Mouse (Mus musculus) macrophage (primary cell): ENCODE measurements around the gene Fam57b. TPM values are rescaled to one million over a fixed set of nuclear protein-coding genes. Genes with fewer than 3 reads are reported as not detected.

Source experiments
- H3K27ac ChIP-seq: fragments of 350-480 bp; formaldehyde crosslinking; 2 replicates; pipeline ENCODE4 v1.9.0; 2021
- H3K36me3 ChIP-seq: fragments of 350-480 bp; formaldehyde crosslinking; 2 replicates; pipeline ENCODE4 v1.9.0; 2021; ENCODE audit errors: inconsistent target
- H3K4me3 ChIP-seq: fragments of 350-480 bp; formaldehyde crosslinking; 2 replicates; pipeline ENCODE4 v1.9.0; 2021; ENCODE audit errors: inconsistent target
- H3K79me2 ChIP-seq: fragments of 350-480 bp; formaldehyde crosslinking; 2 replicates; pipeline ENCODE4 v1.9.0; 2021; ENCODE audit errors: inconsistent target
- WGBS: methylation state at CpG from one replicate; pipeline ENCODE4 v1.1.7; 2026; ENCODE audit warnings: inconsistent platforms; ENCODE audit not compliant: missing documents; 5-methylcytosine and 5-hydroxymethylcytosine counted together
- polyA plus RNA-seq: library from polyadenylated mRNA; stranded (reverse); fragments of 250-400 nt; gene quantifications from 3 replicates; pipeline ENCODE4 v1.2.4, GENCODE M21; 2018; ENCODE audit warnings: inconsistent platforms

Fam57b gene
- polyA plus RNA-seq, 1 experiment from 2014 or later = 0.17 TPM

DNA sequence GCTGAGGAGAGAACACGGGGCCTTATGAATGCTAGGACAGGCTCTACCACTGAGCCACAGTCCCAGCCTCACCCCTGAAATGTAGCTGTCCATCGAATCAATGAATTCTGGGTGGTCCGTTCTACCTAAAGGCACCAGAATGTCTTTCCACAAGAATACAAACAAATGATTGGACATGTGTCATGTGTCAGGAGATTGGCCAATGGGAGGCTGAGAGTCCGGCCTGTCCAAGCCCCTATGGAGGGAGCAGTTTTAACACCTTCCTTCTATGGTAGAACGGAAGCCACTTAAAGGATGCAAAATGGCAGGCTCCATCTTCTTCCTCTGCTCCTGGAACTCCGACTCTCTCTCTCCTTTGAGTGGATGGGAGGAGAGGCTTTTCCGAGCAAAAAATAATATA, 20.1 kb downstream of the Fam57b start:
- H3K36me3 ChIP-seq = no peaks in the 10 kb centered on the region
- 91% methylated on average over 7 of the region's 7 CpGs for WGBS

DNA sequence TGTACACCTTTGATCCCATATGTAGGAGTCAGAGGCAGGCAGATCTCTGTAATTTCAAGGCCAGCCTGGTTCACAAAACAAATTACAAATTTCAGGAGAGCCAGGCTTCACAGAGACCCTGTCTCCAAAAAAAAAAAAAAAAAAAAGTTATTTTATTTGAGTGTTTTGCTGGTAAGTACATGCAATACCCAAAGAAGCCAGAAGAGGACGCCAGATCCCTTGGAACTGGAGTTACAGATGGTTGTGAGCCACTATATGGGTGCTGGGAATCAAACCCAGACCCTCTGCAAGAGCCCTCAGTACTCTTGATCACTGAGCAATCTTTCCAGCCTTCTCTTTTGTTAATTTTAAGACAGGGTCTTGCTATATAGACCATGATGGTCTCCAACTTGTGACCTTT, 21.4 kb downstream of the Fam57b start:
- Histone ChIP-seq H3K27ac (no peak overlapping the region), H3K36me3 (no peaks in the 10 kb centered on the region)
- WGBS = 44% methylated on average over 1 of the region's 1 CpGs

More for the DNA sequence above, 20.1 kb downstream of the Fam57b start:
- H3K27ac ChIP-seq = no peak overlapping the region
- H3K4me3 ChIP-seq = no peak overlapping the region
- H3K79me2 ChIP-seq = no peaks in the 10 kb centered on the region

DNA sequence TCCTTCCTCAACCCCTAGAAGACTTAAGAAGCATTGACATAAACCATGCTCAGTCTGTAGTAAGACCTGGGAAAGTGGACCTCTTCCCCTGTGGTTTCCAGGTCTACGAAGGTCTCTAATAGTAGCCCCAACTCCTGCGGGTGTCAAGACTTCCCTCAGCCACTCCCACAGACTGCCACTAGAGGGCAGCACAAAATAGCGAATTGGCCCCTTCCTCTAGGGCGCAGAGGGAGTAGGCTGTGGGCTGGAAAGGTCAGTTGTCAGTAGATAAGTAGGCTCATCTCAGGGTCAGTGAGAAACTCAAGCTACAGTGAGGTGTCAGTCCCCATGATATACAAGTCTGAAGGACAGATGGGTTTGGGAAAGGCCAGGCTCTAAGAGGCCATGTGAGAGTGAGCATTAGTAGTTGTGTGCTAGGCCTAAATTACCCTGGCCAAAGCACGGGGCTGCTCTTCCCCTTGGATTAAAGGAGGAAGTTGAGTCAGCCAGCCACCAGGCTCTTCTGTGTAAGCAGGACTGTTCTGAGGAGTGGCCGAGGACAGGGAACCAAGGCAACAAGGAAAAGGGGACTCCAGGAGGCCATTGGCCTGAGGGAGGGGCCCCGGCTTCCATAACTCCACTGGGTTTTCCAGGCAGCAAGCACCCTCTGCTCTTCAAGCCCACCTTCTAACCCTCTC, 24.5 kb downstream of the Fam57b start:
- H3K27ac ChIP-seq = peak overlapping the region; percentile 64
- 16% methylated on average over 7 of the region's 7 CpGs for WGBS
- H3K36me3 ChIP-seq = no peaks in the 10 kb centered on the region
- no peaks in the 10 kb centered on the region for H3K79me2 ChIP-seq
- no peak overlapping the region for H3K4me3 ChIP-seq

More for the DNA sequence above, 21.4 kb downstream of the Fam57b start:
- Histone ChIP-seq H3K4me3 (no peak overlapping the region), H3K79me2 (no peaks in the 10 kb centered on the region)

DNA sequence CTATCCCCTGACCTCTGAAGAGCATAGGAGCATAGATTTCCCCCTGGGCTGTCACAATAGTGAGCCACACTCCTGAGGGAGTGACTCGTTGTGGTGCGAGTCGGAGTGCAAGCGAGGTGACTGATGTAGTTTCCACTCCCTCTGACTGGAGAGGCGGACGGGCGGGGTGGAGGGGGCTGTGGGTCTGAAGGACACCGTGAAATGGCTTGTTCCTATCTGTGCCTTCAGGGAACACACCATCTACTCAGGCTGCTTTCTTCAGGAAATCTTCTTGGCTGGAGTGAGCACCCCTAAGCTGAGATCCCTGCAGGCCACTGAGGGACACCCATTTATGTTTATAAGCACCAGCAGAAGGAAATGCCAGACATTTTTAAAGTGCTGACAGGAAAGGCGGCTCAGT, 25.3 kb downstream of the Fam57b start:
- Histone ChIP-seq H3K4me3 (no peak overlapping the region), H3K79me2 (no peaks in the 10 kb centered on the region), H3K27ac (peak overlapping the region; percentile 64), H3K36me3 (no peaks in the 10 kb centered on the region)
- WGBS = 82% methylated on average over 6 of the region's 9 CpGs

DNA sequence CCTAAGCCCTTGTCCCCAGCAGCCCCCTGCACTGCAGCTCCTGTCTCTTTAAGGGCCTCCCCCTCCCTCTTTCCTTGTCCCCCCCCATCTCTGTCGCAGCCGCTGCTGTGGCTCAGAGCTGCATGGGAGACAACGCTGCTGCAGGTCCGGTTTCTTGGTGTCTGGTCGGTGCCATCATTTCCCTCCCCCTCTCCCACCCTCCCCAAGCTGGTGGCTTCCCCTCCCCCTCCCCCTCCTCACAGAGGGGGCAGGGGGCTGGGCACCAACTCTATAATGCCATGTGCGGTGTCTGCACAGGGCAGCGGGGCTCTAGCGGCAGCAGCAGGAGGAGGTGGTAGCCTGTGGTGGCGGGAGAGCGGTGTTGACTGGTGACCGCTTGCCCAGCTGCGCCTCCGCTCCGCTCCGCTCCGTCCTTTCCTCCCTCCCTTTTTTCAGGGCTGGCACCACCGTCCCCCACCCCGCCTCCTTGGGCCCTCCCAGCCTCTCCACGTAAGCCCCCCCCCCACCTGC, 25.8 kb downstream of the Fam57b start:
- Histone ChIP-seq H3K79me2 (no peaks in the 10 kb centered on the region), H3K27ac (no peak overlapping the region), H3K4me3 (no peak overlapping the region), H3K36me3 (no peaks in the 10 kb centered on the region)
- 6% methylated on average over 14 of the region's 19 CpGs for WGBS

DNA sequence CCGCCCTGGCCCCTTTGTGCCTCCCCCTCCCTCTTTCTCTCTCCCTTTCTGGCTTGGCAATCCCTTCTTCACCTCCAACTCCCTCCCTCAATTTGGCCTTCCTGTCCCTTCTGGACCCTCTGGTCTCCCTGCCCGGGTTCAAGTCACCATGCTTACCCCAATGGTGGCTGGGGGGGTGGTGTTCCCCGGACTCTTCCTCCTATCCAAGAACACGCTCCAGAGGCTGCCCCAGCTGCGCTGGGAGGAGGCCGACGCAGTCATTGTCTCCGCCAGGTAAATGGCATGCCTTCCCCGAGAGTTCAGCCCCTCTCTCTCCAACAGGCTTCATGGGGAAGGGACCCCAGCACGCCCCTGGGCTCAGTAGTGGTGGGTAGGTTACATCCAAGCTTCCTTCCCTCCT, 26.5 kb downstream of the Fam57b start:
- H3K4me3 ChIP-seq = no peak overlapping the region
- H3K79me2 ChIP-seq = no peaks in the 10 kb centered on the region
- WGBS = 41% methylated on average over 9 of the region's 10 CpGs
- no peak overlapping the region for H3K27ac ChIP-seq
- no peaks in the 10 kb centered on the region for H3K36me3 ChIP-seq

DNA sequence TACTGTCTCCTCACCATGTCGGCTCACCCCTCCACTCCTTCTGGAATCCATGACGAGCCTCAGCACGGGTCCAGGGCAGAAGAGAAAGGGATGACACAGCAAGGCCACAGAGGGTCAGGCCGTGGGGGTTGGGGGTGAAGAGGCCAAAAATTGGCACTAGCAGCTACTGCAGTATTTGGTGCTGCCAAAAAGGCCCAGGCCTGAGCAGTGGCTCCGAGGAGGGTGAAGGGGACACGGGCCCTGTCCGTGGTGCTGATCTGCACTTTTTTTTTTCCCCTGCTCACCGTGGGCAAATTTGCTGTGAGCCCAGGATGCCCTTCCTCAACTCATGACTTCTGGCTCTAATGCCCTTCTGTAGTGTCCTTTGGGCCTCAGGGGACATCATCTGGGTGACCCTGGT, 27.9 kb downstream of the Fam57b start:
- Histone ChIP-seq H3K36me3 (no peaks in the 10 kb centered on the region), H3K4me3 (no peak overlapping the region), H3K79me2 (no peaks in the 10 kb centered on the region), H3K27ac (no peak overlapping the region)
- 24% methylated on average over 7 of the region's 8 CpGs for WGBS

DNA sequence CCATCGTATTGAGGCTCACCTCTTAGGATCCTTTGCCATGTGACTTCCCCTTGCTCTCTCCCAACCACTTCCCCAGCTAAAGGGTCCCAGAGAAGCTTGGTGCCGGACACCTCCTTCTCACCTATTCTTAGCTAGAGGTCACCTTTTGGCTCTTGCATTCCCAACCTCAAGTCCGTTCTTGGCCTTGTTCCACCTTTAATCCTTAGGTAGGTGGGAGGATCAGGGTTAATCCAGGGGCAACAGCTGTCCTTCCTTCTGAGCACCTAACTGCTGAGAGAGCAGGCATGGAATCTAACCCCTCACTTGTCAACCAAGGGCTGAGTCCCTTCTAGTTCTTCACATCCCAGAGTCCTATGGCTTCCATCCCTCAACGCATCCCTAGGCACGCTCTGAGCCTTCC, 28.5 kb downstream of the Fam57b start:
- 75% methylated on average over 5 of the region's 5 CpGs for WGBS
- Histone ChIP-seq H3K4me3 (no peak overlapping the region), H3K79me2 (no peaks in the 10 kb centered on the region), H3K36me3 (no peaks in the 10 kb centered on the region), H3K27ac (no peak overlapping the region)

DNA sequence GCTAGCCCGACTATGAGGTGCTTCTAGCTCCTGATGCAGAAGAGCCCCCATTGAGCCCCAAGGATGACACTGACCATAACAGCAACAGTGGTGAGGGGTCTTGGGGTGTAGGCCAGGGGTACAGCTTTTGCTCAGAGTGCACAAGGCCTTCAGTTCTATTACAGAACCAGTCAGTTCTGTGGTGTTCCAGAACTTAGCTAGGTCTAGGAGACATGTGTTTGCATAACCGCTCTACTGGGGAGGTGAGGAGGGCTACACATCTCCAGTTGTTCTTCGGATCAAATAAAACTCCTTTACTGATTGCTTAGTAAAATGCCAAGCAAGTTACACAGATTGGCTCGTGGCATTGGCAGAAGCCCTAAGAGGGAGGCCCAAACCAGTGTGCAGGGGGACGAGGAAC, 34.1 kb downstream of the Fam57b start, which contains the start of gene 4930451I11Rik:
4930451I11Rik (minus strand) TSS at position 101 of the 400 bp plus-strand sequence.
- H3K4me3 ChIP-seq = no peak within 1 kb of the TSS
- H3K36me3 ChIP-seq = no peaks in the 10 kb centered on the region
- 60% methylated on average over 5 of the region's 5 CpGs for WGBS
- no peak within 1 kb of the TSS for H3K27ac ChIP-seq
- no peaks in the 10 kb centered on the region for H3K79me2 ChIP-seq

DNA sequence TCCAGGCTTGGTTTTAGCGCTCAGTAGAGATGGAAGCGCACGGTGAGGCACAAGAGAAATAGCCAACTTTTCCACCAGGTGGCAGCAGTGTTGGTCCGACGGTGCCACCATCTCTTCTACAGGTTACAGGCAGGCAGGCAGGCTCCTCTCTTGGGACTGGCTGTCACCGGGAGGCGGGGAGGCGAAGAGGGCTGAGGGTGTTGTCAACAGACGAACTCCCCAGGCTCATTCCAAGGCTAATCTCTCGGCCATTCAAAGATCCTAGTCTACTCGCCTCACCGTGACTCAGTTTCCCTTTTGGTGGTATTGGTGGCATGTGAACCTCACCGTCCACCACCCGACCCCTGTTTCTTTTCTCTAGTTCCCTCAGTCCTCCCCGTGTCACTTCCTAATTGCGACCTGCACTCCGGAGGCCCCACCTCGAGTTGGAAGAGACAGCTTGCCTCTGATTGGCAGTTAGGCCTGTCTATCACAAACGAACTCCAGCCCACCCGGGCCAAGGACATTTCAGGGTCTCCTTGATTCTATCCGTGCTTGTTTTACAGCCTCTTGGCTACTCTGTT, 34.6 kb downstream of the Fam57b start:
- Histone ChIP-seq H3K79me2 (no peaks in the 10 kb centered on the region), H3K36me3 (no peaks in the 10 kb centered on the region), H3K27ac (no peak overlapping the region), H3K4me3 (no peak overlapping the region)
- 4% methylated on average over 21 of the region's 21 CpGs for WGBS

DNA sequence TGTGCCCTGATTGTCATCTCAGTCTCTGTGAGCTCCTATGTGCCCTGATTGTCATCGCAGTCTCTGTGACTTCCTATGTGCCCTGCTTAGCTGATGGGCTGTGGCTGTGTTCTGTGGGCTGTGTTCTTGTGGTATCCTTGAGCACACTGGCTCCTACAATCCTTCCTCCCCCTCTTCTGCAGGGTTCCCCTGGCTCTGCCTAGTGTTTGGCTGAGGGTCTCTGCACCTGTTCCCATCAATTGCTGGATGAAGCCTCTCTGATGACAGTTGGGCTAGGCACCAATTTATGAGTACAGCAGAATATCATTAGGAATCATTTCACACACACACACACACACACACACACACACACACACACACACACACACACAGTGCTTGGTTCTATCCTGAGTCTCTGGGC, 35.8 kb downstream of the Fam57b start:
- WGBS = 90% methylated on average over 1 of the region's 1 CpGs
- no peaks in the 10 kb centered on the region for H3K36me3 ChIP-seq
- H3K79me2 ChIP-seq = no peaks in the 10 kb centered on the region
- no peak overlapping the region for H3K4me3 ChIP-seq
- no peak overlapping the region for H3K27ac ChIP-seq

DNA sequence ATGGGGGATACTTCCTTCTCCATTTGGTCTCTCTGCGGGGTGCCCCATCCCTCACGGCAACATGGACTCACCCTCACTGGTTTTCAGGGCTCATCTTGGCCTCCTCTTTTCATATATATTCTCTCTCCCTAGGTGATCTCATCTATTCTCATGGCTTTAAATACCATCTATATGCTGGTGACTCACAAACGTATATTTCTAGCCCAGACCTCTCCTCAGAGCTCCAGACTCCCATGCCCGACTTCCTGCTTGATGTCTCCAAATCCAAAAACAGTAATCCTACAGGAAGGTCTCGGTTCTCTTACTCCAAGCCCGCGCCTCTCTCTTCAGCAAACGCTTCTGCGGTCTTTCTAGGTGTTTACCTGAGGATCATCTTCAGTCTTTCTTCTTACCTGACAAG, 45.8 kb downstream of the Fam57b start:
- WGBS = 70% methylated on average over 9 of the region's 9 CpGs
- no peak overlapping the region for H3K4me3 ChIP-seq
- H3K27ac ChIP-seq = no peak overlapping the region
- no peaks in the 10 kb centered on the region for H3K36me3 ChIP-seq
- no peaks in the 10 kb centered on the region for H3K79me2 ChIP-seq

DNA sequence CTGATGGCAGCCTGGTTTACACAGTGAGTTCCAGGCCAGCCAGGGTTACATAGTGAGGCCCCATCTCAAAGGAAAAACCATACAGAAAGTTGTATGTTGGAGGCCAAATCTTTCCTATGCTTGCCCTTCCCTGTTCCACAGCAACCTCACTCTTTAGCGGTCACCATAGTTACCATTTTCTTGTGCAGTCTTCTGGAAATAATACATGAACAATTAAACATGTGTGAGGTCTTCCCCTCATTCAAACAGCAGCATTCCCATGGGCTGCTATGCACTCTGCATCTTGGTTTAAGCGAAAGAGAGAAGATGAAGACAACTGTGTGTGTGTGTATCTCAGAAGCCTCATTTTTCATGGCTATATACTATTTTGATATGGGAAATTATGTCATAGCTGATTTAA, 48.0 kb downstream of the Fam57b start:
- H3K27ac ChIP-seq = no peak overlapping the region
- H3K4me3 ChIP-seq = no peak overlapping the region
- H3K36me3 ChIP-seq = no peaks in the 10 kb centered on the region
- WGBS = 93% methylated on average over 2 of the region's 2 CpGs
- no peaks in the 10 kb centered on the region for H3K79me2 ChIP-seq

DNA sequence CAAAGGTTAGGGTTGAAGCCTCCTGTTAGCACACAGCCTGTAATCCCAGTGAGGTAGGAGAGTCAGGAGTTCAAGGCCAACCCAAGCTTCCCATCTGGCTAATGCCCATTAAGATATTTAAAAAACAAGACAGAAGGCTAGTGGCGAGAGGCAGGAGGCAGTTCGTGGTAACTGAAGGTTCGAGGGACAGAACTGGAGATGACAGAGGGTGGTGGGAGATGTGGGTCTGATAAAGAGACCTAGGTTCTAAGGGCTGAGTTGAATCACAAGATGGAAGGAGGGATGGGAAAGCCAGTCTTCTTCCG, 49.6 kb downstream of the Fam57b start, which contains the start of gene Doc2a:
Doc2a (plus strand) TSS at position 301 of the 305 bp plus-strand sequence.
- no peak within 1 kb of the TSS for H3K4me3 ChIP-seq
- no peaks in the 10 kb centered on the region for H3K79me2 ChIP-seq
- WGBS = 61% methylated on average over 4 of the region's 4 CpGs
- H3K27ac ChIP-seq = no peak within 1 kb of the TSS
- H3K36me3 ChIP-seq = peaks cover 4% of the 10 kb centered on the region; the same call in 1 of the 2 replicates
